Mouse (Mus musculus): ENCODE measurements around the gene Hist1h2ag. TPM values are rescaled to one million over a fixed set of nuclear protein-coding genes. Genes with fewer than 3 reads are reported as not detected.

The Hist1h2ag gene
- polyA plus RNA-seq, 1 experiment = 5.0 TPM

- Histone ChIP-seq H3K4me3 (ENCODE audit: insufficient read depth, low read length) (no peak overlapping the region), H3K27ac (ENCODE audit: insufficient read depth, low read depth, low read length) (no peak overlapping the region), H3K4me1 (ENCODE audit: control insufficient read depth, insufficient read depth, low read length) (peaks cover 12% of the 10 kb centered on the region; the same call in 1 of the 2 replicates)
These were observed 5.3 kb downstream of the Hist1h2ag start for GRCm38 (mm10) chr13:22037415-22037814.

GRCm38 (mm10) chr13:22036986-22037385, 5.8 kb downstream of the Hist1h2ag start:
- Histone ChIP-seq H3K27ac (ENCODE audit: insufficient read depth, low read depth, low read length) (peak overlapping the region; percentile 41), H3K4me3 (ENCODE audit: insufficient read depth, low read length) (no peak overlapping the region), H3K4me1 (ENCODE audit: control insufficient read depth, insufficient read depth, low read length) (peaks cover 12% of the 10 kb centered on the region; the same call in 1 of the 2 replicates)
- TF ChIP-seq POLR2A (IDR thresholded peaks at IDR 0.05; ENCODE audit: borderline replicate concordance, low read depth, low read length) (no peak), CTCF (IDR thresholded peaks at IDR 0.05; ENCODE audit: low read depth, low read length) (no peak)

More at GRCm38 (mm10) chr13:22037415-22037814, 5.3 kb downstream of the Hist1h2ag start:
- no peak for TF ChIP-seq POLR2A (IDR thresholded peaks at IDR 0.05; ENCODE audit: borderline replicate concordance, low read depth, low read length)
- no peak for TF ChIP-seq CTCF (IDR thresholded peaks at IDR 0.05; ENCODE audit: low read depth, low read length)

GRCm38 (mm10) chr13:22036149-22036956, 6.4 kb downstream of the Hist1h2ag start:
- Histone ChIP-seq H3K4me1 (ENCODE audit: control insufficient read depth, insufficient read depth, low read length) (peaks cover 12% of the 10 kb centered on the region; the same call in 1 of the 2 replicates), H3K27ac (ENCODE audit: insufficient read depth, low read depth, low read length) (peak overlapping the region; percentile 41), H3K4me3 (ENCODE audit: insufficient read depth, low read length) (peak overlapping the region; percentile 27)
- TF ChIP-seq CTCF (IDR thresholded peaks at IDR 0.05; ENCODE audit: low read depth, low read length) (no peak), POLR2A (IDR thresholded peaks at IDR 0.05; ENCODE audit: borderline replicate concordance, low read depth, low read length) (no peak)

GRCm38 (mm10) chr13:22035267-22036148, 7.2 kb downstream of the Hist1h2ag start, which contains the start of the genes Hist1h2ah and Hist1h2bk:
Gene Hist1h2ah (minus strand): TSS chr13:22035568.
Gene Hist1h2bk (plus strand): TSS chr13:22035870.
- H3K4me1 ChIP-seq (ENCODE audit: control insufficient read depth, insufficient read depth, low read length) = peaks cover 12% of the 10 kb centered on the region; the same call in 1 of the 2 replicates
- H3K4me3 ChIP-seq (ENCODE audit: insufficient read depth, low read length) = peak within 1 kb of the TSS; percentile 55
- peak within 1 kb of the TSS; percentile 79 for H3K27ac ChIP-seq (ENCODE audit: insufficient read depth, low read depth, low read length)

- peaks cover 8% of the 10 kb centered on the region; the same call in 1 of the 2 replicates for H3K4me1 ChIP-seq (ENCODE audit: control insufficient read depth, insufficient read depth, low read length)
These were observed 8.1 kb downstream of the Hist1h2ag start for GRCm38 (mm10) chr13:22034443-22035266.

GRCm38 (mm10) chr13:22033741-22034442, 8.9 kb downstream of the Hist1h2ag start:
- TF ChIP-seq CTCF (IDR thresholded peaks at IDR 0.05; ENCODE audit: low read depth, low read length) (no peak), POLR2A (IDR thresholded peaks at IDR 0.05; ENCODE audit: borderline replicate concordance, low read depth, low read length) (no peak)
- Histone ChIP-seq H3K27ac (ENCODE audit: insufficient read depth, low read depth, low read length) (peak overlapping the region; percentile 73), H3K4me3 (ENCODE audit: insufficient read depth, low read length) (peak overlapping the region; percentile 54), H3K4me1 (ENCODE audit: control insufficient read depth, insufficient read depth, low read length) (peaks cover 8% of the 10 kb centered on the region; the same call in 1 of the 2 replicates)

More at GRCm38 (mm10) chr13:22034443-22035266, 8.1 kb downstream of the Hist1h2ag start:
- H3K4me3 ChIP-seq (ENCODE audit: insufficient read depth, low read length) = peak overlapping the region; percentile 54
- TF ChIP-seq POLR2A (IDR thresholded peaks at IDR 0.05; ENCODE audit: borderline replicate concordance, low read depth, low read length) (no peak), CTCF (IDR thresholded peaks at IDR 0.05; ENCODE audit: low read depth, low read length) (no peak)
- H3K27ac ChIP-seq (ENCODE audit: insufficient read depth, low read depth, low read length) = peak overlapping the region; percentile 73

- Histone ChIP-seq H3K27ac (ENCODE audit: insufficient read depth, low read depth, low read length) (no peak overlapping the region), H3K4me1 (ENCODE audit: control insufficient read depth, insufficient read depth, low read length) (peaks cover 2% of the 10 kb centered on the region; the same call in 1 of the 2 replicates), H3K4me3 (ENCODE audit: insufficient read depth, low read length) (no peak overlapping the region)
- TF ChIP-seq POLR2A (IDR thresholded peaks at IDR 0.05; ENCODE audit: borderline replicate concordance, low read depth, low read length) (no peak), CTCF (IDR thresholded peaks at IDR 0.05; ENCODE audit: low read depth, low read length) (no peak)
These were observed 12.3 kb downstream of the Hist1h2ag start for GRCm38 (mm10) chr13:22030493-22030892.

- Histone ChIP-seq H3K4me3 (ENCODE audit: insufficient read depth, low read length) (no peak overlapping the region), H3K4me1 (ENCODE audit: control insufficient read depth, insufficient read depth, low read length) (peaks cover 2% of the 10 kb centered on the region; the same call in 1 of the 2 replicates), H3K27ac (ENCODE audit: insufficient read depth, low read depth, low read length) (no peak overlapping the region)
- TF ChIP-seq POLR2A (IDR thresholded peaks at IDR 0.05; ENCODE audit: borderline replicate concordance, low read depth, low read length) (no peak), CTCF (IDR thresholded peaks at IDR 0.05; ENCODE audit: low read depth, low read length) (no peak)
These were observed 12.8 kb downstream of the Hist1h2ag start for GRCm38 (mm10) chr13:22029928-22030327.

Measured in bone marrow macrophage, adult 2 months (primary cell).